Mouse (Mus musculus): Measurements from ENCODE around the gene Col19a1. TPM values are rescaled to one million over a fixed set of nuclear protein-coding genes. Genes with fewer than 3 reads are reported as not detected.
A peak's percentile ranks its signal among the peaks of the same experiment; 100 is the strongest.

Gene Col19a1
- polyA plus RNA-seq, 1 experiment from 2014 or later: 3.4 TPM

- Histone ChIP-seq H3K9me3 (replicated peaks) (no peaks in the 10 kb centered on the region), H3K4me3 (replicated peaks) (no peak overlapping the region), H3K27ac (replicated peaks) (no peak overlapping the region), H3K9ac (replicated peaks) (no peak overlapping the region), H3K4me2 (no peak overlapping the region), H3K27me3 (replicated peaks) (no peaks in the 10 kb centered on the region), H3K4me1 (peaks cover 2% of the 10 kb centered on the region; the same call in 1 of the 2 replicates), H3K36me3 (no peaks in the 10 kb centered on the region)
- 89% methylated on average over 3 of the region's 3 CpGs for WGBS
- no peak for ATAC-seq (ENCODE audit: low FRiP score)
Observed at GRCm38 (mm10) chr1:24300700-24301099, 286.6 kb downstream of the Col19a1 start.

DNA sequence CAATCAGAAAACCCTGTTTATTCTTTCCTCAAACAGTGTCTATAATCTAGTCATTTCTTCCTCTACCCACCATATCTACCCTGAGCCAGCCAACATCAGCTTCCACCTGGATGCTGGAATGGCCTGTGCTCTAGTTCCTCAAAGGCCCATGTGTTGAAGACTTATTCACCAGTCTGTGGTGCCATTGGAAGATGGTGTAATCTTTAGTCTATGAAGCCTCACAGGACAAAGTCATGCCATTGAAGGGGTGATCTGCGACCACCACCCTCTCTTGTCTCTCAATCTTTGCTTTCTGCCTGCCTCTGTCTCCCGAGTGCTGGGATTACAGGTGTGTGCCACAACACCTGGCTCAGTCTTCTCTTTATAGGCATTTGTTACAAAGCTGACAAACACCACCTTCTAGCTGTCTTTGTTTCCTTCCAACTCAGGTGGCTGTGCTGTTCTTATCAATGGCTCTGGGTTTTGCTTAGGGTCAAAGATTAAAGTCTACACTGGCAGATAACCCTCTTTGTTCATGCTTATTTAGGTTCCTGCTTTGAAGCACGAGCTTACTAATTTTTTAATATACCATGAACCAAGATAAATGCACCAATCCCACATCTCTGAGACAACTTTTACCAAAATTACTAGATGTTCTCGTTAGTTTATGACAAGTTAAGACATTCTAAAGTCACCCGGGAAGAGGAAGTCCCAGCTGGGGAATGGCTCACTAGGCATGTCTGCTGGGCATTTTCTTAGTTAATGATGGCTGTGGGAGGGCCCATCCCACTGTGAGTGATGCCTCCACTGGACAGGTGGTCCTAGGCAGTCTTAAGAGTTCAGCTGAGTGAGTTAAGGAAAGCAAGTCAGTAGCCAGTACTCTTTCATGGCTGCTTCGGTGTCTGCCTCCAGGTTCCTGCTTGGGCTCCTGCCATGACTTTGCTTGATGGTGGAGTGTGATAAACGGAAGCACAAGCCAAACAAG lies 292.0 kb downstream of the Col19a1 start:
- H3K4me1 ChIP-seq: peaks cover 2% of the 10 kb centered on the region; the same call in 1 of the 2 replicates
- ATAC-seq (ENCODE audit: low FRiP score): no peak
- H3K4me3 ChIP-seq (replicated peaks): no peak overlapping the region
- H3K9me3 ChIP-seq (replicated peaks): no peaks in the 10 kb centered on the region
- H3K36me3 ChIP-seq: no peaks in the 10 kb centered on the region
- 80% methylated on average over 7 of the region's 7 CpGs for WGBS
- no peak overlapping the region for H3K4me2 ChIP-seq
- no peak overlapping the region for H3K9ac ChIP-seq (replicated peaks)
- no peaks in the 10 kb centered on the region for H3K27me3 ChIP-seq (replicated peaks)
- no peak overlapping the region for H3K27ac ChIP-seq (replicated peaks)

GRCm38 (mm10) chr1:24292515-24292914 lies 294.8 kb downstream of the Col19a1 start:
- WGBS: 7% methylated on average over 2 of the region's 2 CpGs
- peak; percentile 35; the same call in 1 of the 2 replicates for ATAC-seq (ENCODE audit: low FRiP score)

GRCm38 (mm10) chr1:24286360-24286759 lies 300.9 kb downstream of the Col19a1 start:
- H3K4me2 ChIP-seq: no peak overlapping the region
- H3K36me3 ChIP-seq: no peaks in the 10 kb centered on the region
- peaks cover 4% of the 10 kb centered on the region; the same call in 1 of the 2 replicates for H3K4me1 ChIP-seq
- H3K9me3 ChIP-seq (replicated peaks): no peaks in the 10 kb centered on the region
- no peak; the same call in 1 of the 2 replicates for ATAC-seq (ENCODE audit: low FRiP score)
- no peak overlapping the region for H3K4me3 ChIP-seq (replicated peaks)
- WGBS: 11% methylated on average over 6 of the region's 6 CpGs
- H3K27ac ChIP-seq (replicated peaks): no peak overlapping the region
- no peak overlapping the region for H3K9ac ChIP-seq (replicated peaks)
- no peaks in the 10 kb centered on the region for H3K27me3 ChIP-seq (replicated peaks)

More at GRCm38 (mm10) chr1:24292515-24292914, 294.8 kb downstream of the Col19a1 start:
- Histone ChIP-seq H3K27me3 (replicated peaks) (no peaks in the 10 kb centered on the region), H3K36me3 (no peaks in the 10 kb centered on the region), H3K9me3 (replicated peaks) (no peaks in the 10 kb centered on the region), H3K4me1 (no peaks in the 10 kb centered on the region), H3K4me3 (replicated peaks) (no peak overlapping the region), H3K4me2 (no peak overlapping the region), H3K9ac (replicated peaks) (no peak overlapping the region), H3K27ac (replicated peaks) (no peak overlapping the region)

- Histone ChIP-seq H3K36me3 (no peaks in the 10 kb centered on the region), H3K27me3 (replicated peaks) (no peaks in the 10 kb centered on the region), H3K27ac (replicated peaks) (no peak overlapping the region), H3K9ac (replicated peaks) (no peak overlapping the region), H3K4me2 (no peak overlapping the region), H3K4me1 (no peaks in the 10 kb centered on the region), H3K9me3 (replicated peaks) (no peaks in the 10 kb centered on the region), H3K4me3 (replicated peaks) (no peak overlapping the region)
- no peak for ATAC-seq (ENCODE audit: low FRiP score)
- 21% methylated on average over 3 of the region's 3 CpGs for WGBS
Observed at GRCm38 (mm10) chr1:24267022-24267421, 320.2 kb downstream of the Col19a1 start.

DNA sequence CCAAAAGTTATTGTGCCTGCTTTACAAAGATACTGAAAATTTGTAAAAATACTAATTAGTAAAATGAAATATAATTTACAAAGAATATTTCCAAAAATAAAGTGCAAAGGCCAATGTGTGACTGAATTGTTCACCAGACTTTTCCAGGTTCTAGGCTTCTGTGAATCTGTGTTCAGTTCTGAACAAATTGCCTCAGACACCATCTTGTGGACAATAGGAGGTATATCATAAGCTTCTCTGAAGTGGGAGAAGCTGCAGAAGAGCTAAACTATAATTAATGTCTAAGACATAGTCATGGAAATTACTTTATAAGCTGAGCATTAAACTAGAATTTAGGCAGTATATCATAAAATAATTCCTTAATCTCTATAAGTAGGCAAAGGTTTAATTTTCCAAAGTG lies 326.1 kb downstream of the Col19a1 start:
- Histone ChIP-seq H3K9me3 (replicated peaks) (no peaks in the 10 kb centered on the region), H3K27ac (replicated peaks) (no peak overlapping the region), H3K4me3 (replicated peaks) (no peak overlapping the region), H3K27me3 (replicated peaks) (no peaks in the 10 kb centered on the region), H3K4me1 (no peaks in the 10 kb centered on the region), H3K36me3 (no peaks in the 10 kb centered on the region), H3K4me2 (no peak overlapping the region), H3K9ac (replicated peaks) (no peak overlapping the region)
- no peak for ATAC-seq (ENCODE audit: low FRiP score)

- no peaks in the 10 kb centered on the region for H3K9me3 ChIP-seq (replicated peaks)
- no peak overlapping the region for H3K9ac ChIP-seq (replicated peaks)
- H3K36me3 ChIP-seq: no peaks in the 10 kb centered on the region
- H3K27me3 ChIP-seq (replicated peaks): no peaks in the 10 kb centered on the region
- peak; percentile 38 for ATAC-seq (ENCODE audit: low FRiP score)
- no peaks in the 10 kb centered on the region for H3K4me1 ChIP-seq
- no peak overlapping the region for H3K4me3 ChIP-seq (replicated peaks)
- H3K4me2 ChIP-seq: no peak overlapping the region
- 46% methylated on average over 6 of the region's 6 CpGs for WGBS
- H3K27ac ChIP-seq (replicated peaks): no peak overlapping the region
Observed at GRCm38 (mm10) chr1:24259419-24259818, 327.9 kb downstream of the Col19a1 start.

- WGBS: 75% methylated on average over 5 of the region's 5 CpGs
- Histone ChIP-seq H3K27me3 (replicated peaks) (no peaks in the 10 kb centered on the region), H3K4me3 (replicated peaks) (no peak overlapping the region), H3K4me1 (no peaks in the 10 kb centered on the region), H3K27ac (replicated peaks) (no peak overlapping the region), H3K9ac (replicated peaks) (no peak overlapping the region), H3K4me2 (no peak overlapping the region), H3K36me3 (no peaks in the 10 kb centered on the region), H3K9me3 (replicated peaks) (no peaks in the 10 kb centered on the region)
- ATAC-seq (ENCODE audit: low FRiP score): no peak
Observed at GRCm38 (mm10) chr1:24257961-24258360, 329.3 kb downstream of the Col19a1 start.

DNA sequence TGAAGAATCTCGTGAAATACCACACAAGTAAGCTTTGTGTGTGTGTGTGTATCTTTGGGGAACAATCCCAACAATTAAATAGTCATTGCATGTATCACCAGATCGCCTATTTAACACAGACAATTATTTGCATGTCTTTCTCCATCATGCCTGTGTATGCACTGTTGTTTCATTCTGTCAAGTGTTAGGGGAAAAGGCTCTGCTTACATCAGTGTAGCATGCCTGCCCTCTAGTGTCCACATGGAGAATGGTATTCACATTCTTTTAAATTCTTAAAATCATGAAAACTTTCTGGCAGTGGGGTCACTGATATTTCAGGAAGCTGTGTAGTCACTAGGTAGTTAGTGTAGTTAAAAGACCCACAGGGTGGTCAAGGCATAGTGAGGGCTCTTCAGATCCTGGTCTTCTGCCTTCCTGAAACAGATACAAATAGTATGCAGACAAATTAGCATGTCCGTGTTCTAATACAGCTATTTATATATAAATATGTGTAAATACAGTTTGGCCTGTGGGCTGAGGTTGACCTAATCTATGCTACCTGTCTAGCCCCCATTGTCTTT lies 338.1 kb downstream of the Col19a1 start:
- H3K9me3 ChIP-seq (replicated peaks): no peaks in the 10 kb centered on the region
- ATAC-seq (ENCODE audit: low FRiP score): peak; percentile 91
- no peak overlapping the region for H3K4me3 ChIP-seq (replicated peaks)
- H3K4me2 ChIP-seq: no peak overlapping the region
- peak overlapping the region; percentile 62 for H3K27ac ChIP-seq (replicated peaks)
- 36% methylated on average over 3 of the region's 3 CpGs for WGBS
- peaks cover 7% of the 10 kb centered on the region for H3K4me1 ChIP-seq
- H3K27me3 ChIP-seq (replicated peaks): no peaks in the 10 kb centered on the region
- H3K9ac ChIP-seq (replicated peaks): no peak overlapping the region; the same call in 1 of the 2 replicates
- no peaks in the 10 kb centered on the region for H3K36me3 ChIP-seq

- 58% methylated on average over 10 of the region's 10 CpGs for WGBS
- no peak overlapping the region for H3K4me2 ChIP-seq
Observed at GRCm38 (mm10) chr1:24248294-24249104, 338.8 kb downstream of the Col19a1 start.

GRCm38 (mm10) chr1:24245700-24246375 lies 341.4 kb downstream of the Col19a1 start:
- Histone ChIP-seq H3K36me3 (no peaks in the 10 kb centered on the region), H3K9ac (replicated peaks) (no peak overlapping the region), H3K4me3 (replicated peaks) (no peak overlapping the region), H3K9me3 (replicated peaks) (no peaks in the 10 kb centered on the region), H3K4me1 (peaks cover 7% of the 10 kb centered on the region), H3K27ac (replicated peaks) (no peak overlapping the region), H3K27me3 (replicated peaks) (no peaks in the 10 kb centered on the region), H3K4me2 (no peak overlapping the region)
- WGBS: 37% methylated on average over 13 of the region's 13 CpGs
- ATAC-seq (ENCODE audit: low FRiP score): no peak

More at GRCm38 (mm10) chr1:24248294-24249104, 338.8 kb downstream of the Col19a1 start:
- Histone ChIP-seq H3K9me3 (replicated peaks) (no peaks in the 10 kb centered on the region), H3K4me1 (peaks cover 7% of the 10 kb centered on the region), H3K36me3 (no peaks in the 10 kb centered on the region), H3K4me3 (replicated peaks) (no peak overlapping the region), H3K9ac (replicated peaks) (peak overlapping the region; percentile 14; the same call in 1 of the 2 replicates), H3K27me3 (replicated peaks) (no peaks in the 10 kb centered on the region), H3K27ac (replicated peaks) (peak overlapping the region; percentile 62)
- peak; percentile 82 for ATAC-seq (ENCODE audit: low FRiP score)
